Mouse (Mus musculus): ENCODE measurements around the gene Ap2a1. TPM values are rescaled to one million over a fixed set of nuclear protein-coding genes. Genes with fewer than 3 reads are reported as not detected.
A peak's percentile ranks its signal among the peaks of the same experiment; 100 is the strongest.

The Ap2a1 gene
- polyA plus RNA-seq, 1 experiment, result 48.1 TPM

GRCm38 (mm10) chr7:44928570-44928969, 726 bp downstream of the Ap2a1 start:
- H3K27me3 ChIP-seq (ENCODE audit: control insufficient read depth), result no peaks in the 10 kb centered on the region
- H3K4me1 ChIP-seq (ENCODE audit: control insufficient read depth), result peaks cover 59% of the 10 kb centered on the region
- peaks cover 43% of the 10 kb centered on the region for H3K36me3 ChIP-seq (ENCODE audit: control insufficient read depth)
- peak overlapping the region; percentile 88 for H3K4me3 ChIP-seq (replicated peaks)
- no peaks in the 10 kb centered on the region for H3K9me3 ChIP-seq (ENCODE audit: control insufficient read depth, low read length)
- TF ChIP-seq GATA1 (IDR thresholded peaks at IDR 0.05; ENCODE audit: low read length), result no peak
- TF ChIP-seq TAL1 (IDR thresholded peaks at IDR 0.05; ENCODE audit: low read length), result no peak

- peaks cover 74% of the 10 kb centered on the region for H3K36me3 ChIP-seq (ENCODE audit: control insufficient read depth)
- H3K9me3 ChIP-seq (ENCODE audit: control insufficient read depth, low read length), result no peaks in the 10 kb centered on the region
- peaks cover 77% of the 10 kb centered on the region for H3K4me1 ChIP-seq (ENCODE audit: control insufficient read depth)
- TF ChIP-seq TAL1 (IDR thresholded peaks at IDR 0.05; ENCODE audit: low read length) (no peak), GATA1 (IDR thresholded peaks at IDR 0.05; ENCODE audit: low read length) (no peak)
- no peaks in the 10 kb centered on the region for H3K27me3 ChIP-seq (ENCODE audit: control insufficient read depth)
- H3K4me3 ChIP-seq (replicated peaks), result no peak overlapping the region
Measured at GRCm38 (mm10) chr7:44925468-44925867, 3.8 kb downstream of the Ap2a1 start.

- Histone ChIP-seq H3K36me3 (ENCODE audit: control insufficient read depth) (peaks cover 95% of the 10 kb centered on the region), H3K4me3 (replicated peaks) (no peak overlapping the region), H3K9me3 (ENCODE audit: control insufficient read depth, low read length) (no peaks in the 10 kb centered on the region), H3K4me1 (ENCODE audit: control insufficient read depth) (peaks cover 82% of the 10 kb centered on the region), H3K27me3 (ENCODE audit: control insufficient read depth) (no peaks in the 10 kb centered on the region)
- no peak for TF ChIP-seq TAL1 (IDR thresholded peaks at IDR 0.05; ENCODE audit: low read length)
- TF ChIP-seq GATA1 (IDR thresholded peaks at IDR 0.05; ENCODE audit: low read length), result no peak
Measured at GRCm38 (mm10) chr7:44922530-44922929, 6.8 kb downstream of the Ap2a1 start.

GRCm38 (mm10) chr7:44919127-44919526, 10.2 kb downstream of the Ap2a1 start:
- Histone ChIP-seq H3K4me1 (ENCODE audit: control insufficient read depth) (peaks cover 72% of the 10 kb centered on the region), H3K4me3 (replicated peaks) (no peak overlapping the region), H3K36me3 (ENCODE audit: control insufficient read depth) (peaks cover 96% of the 10 kb centered on the region), H3K27me3 (ENCODE audit: control insufficient read depth) (no peaks in the 10 kb centered on the region), H3K9me3 (ENCODE audit: control insufficient read depth, low read length) (no peaks in the 10 kb centered on the region)
- no peak for TF ChIP-seq GATA1 (IDR thresholded peaks at IDR 0.05; ENCODE audit: low read length)
- TF ChIP-seq TAL1 (IDR thresholded peaks at IDR 0.05; ENCODE audit: low read length), result no peak

GRCm38 (mm10) chr7:44918219-44918618, 11.1 kb downstream of the Ap2a1 start:
- H3K4me3 ChIP-seq (replicated peaks), result peak overlapping the region; percentile 23
- no peaks in the 10 kb centered on the region for H3K27me3 ChIP-seq (ENCODE audit: control insufficient read depth)
- H3K4me1 ChIP-seq (ENCODE audit: control insufficient read depth), result peaks cover 66% of the 10 kb centered on the region
- no peak for TF ChIP-seq TAL1 (IDR thresholded peaks at IDR 0.05; ENCODE audit: low read length)
- no peak; the same call in 1 of the 2 replicates for TF ChIP-seq GATA1 (IDR thresholded peaks at IDR 0.05; ENCODE audit: low read length)
- peaks cover 97% of the 10 kb centered on the region for H3K36me3 ChIP-seq (ENCODE audit: control insufficient read depth)
- no peaks in the 10 kb centered on the region for H3K9me3 ChIP-seq (ENCODE audit: control insufficient read depth, low read length)

- Histone ChIP-seq H3K27me3 (ENCODE audit: control insufficient read depth) (no peaks in the 10 kb centered on the region), H3K4me3 (replicated peaks) (no peak overlapping the region), H3K9me3 (ENCODE audit: control insufficient read depth, low read length) (no peaks in the 10 kb centered on the region), H3K36me3 (ENCODE audit: control insufficient read depth) (peaks cover 97% of the 10 kb centered on the region), H3K4me1 (ENCODE audit: control insufficient read depth) (peaks cover 54% of the 10 kb centered on the region)
- no peak for TF ChIP-seq TAL1 (IDR thresholded peaks at IDR 0.05; ENCODE audit: low read length)
Measured at GRCm38 (mm10) chr7:44916881-44917280, 12.4 kb downstream of the Ap2a1 start.

GRCm38 (mm10) chr7:44916191-44916590, 13.1 kb downstream of the Ap2a1 start:
- no peak for TF ChIP-seq GATA1 (IDR thresholded peaks at IDR 0.05; ENCODE audit: low read length)
- no peak for TF ChIP-seq TAL1 (IDR thresholded peaks at IDR 0.05; ENCODE audit: low read length)
- Histone ChIP-seq H3K4me3 (replicated peaks) (no peak overlapping the region), H3K36me3 (ENCODE audit: control insufficient read depth) (peaks cover 97% of the 10 kb centered on the region), H3K4me1 (ENCODE audit: control insufficient read depth) (peaks cover 48% of the 10 kb centered on the region), H3K9me3 (ENCODE audit: control insufficient read depth, low read length) (no peaks in the 10 kb centered on the region), H3K27me3 (ENCODE audit: control insufficient read depth) (no peaks in the 10 kb centered on the region)

GRCm38 (mm10) chr7:44915314-44915713, 14.0 kb downstream of the Ap2a1 start:
- peaks cover 97% of the 10 kb centered on the region for H3K36me3 ChIP-seq (ENCODE audit: control insufficient read depth)
- TF ChIP-seq TAL1 (IDR thresholded peaks at IDR 0.05; ENCODE audit: low read length) (no peak), GATA1 (IDR thresholded peaks at IDR 0.05; ENCODE audit: low read length) (no peak)

GRCm38 (mm10) chr7:44914396-44914795, 14.9 kb downstream of the Ap2a1 start:
- H3K36me3 ChIP-seq (ENCODE audit: control insufficient read depth), result peaks cover 98% of the 10 kb centered on the region
- TF ChIP-seq GATA1 (IDR thresholded peaks at IDR 0.05; ENCODE audit: low read length), result no peak
- no peak for TF ChIP-seq TAL1 (IDR thresholded peaks at IDR 0.05; ENCODE audit: low read length)
- H3K4me3 ChIP-seq (replicated peaks), result no peak overlapping the region
- no peaks in the 10 kb centered on the region for H3K9me3 ChIP-seq (ENCODE audit: control insufficient read depth, low read length)
- no peaks in the 10 kb centered on the region for H3K27me3 ChIP-seq (ENCODE audit: control insufficient read depth)
- peaks cover 38% of the 10 kb centered on the region for H3K4me1 ChIP-seq (ENCODE audit: control insufficient read depth)

More at GRCm38 (mm10) chr7:44915314-44915713, 14.0 kb downstream of the Ap2a1 start:
- H3K9me3 ChIP-seq (ENCODE audit: control insufficient read depth, low read length), result no peaks in the 10 kb centered on the region
- H3K27me3 ChIP-seq (ENCODE audit: control insufficient read depth), result no peaks in the 10 kb centered on the region
- H3K4me3 ChIP-seq (replicated peaks), result no peak overlapping the region
- H3K4me1 ChIP-seq (ENCODE audit: control insufficient read depth), result peaks cover 44% of the 10 kb centered on the region

Data from erythroblast, embryonic 14.5 days (primary cell).